Mouse (Mus musculus) thymus, postnatal 25 days (tissue): ENCODE measurements around the gene Smad6.

ENCODE experiments used
- DNase-seq: peaks from one replicate; pipeline ENCODE4 v3.0.0; 2022

The Smad6 gene

DNA sequence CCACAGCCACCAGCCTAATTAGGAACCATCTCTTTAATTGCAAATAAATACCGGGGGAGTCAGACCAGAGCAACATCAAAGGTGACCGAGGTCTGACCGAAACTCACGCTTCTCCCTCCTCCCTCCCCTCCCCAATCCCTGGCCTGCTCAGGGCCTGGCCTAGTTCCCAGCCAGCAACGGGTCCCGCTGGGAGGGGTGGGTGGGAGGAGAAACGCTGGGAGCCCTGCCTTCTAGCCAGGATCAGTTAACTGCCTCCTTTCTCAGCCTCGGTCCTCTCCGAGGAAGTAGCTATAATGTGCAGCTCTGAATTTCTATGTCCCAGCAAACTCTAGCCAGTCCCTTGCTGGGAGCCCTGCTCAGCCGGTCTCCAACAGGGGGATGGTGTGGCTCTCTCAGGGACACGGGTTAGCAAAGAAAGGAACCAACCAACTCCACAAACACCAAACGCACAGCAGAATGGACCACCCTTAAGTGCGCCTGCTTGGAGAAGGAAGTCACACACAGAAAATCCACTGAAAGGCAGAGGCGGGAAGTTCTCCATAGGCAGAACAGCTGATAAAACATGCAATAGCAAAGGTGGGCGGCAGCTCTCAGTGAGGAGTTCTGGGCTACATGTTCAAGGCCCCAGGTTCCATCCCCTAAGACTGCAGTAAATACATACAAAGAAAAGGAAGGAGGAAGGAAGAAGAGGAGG, 63.4 kb downstream of the Smad6 start:
- no peak for DNase-seq

- DNase-seq: no peak
These were observed 64.1 kb downstream of the Smad6 start for GRCm38 (mm10) chr9:63957647-63958185.

DNA sequence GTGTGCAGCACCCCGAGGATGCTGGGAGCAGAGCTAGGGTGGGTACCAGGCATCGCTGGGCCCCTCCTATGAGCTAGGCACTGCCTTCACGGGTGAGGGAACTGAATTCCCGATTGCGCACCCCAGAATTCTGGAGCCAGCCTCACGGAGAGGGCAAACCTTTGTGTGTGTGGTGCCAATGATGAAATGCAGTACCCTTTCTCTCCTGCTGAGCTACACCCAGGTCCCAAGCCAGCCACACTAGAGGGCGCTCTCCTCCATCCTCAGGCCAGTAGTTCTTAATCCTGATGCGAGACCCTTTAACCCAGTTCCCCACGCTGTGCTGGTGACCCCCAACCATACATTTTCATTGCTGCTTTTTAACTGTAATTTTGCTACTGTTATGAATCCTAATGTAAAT, 65.8 kb downstream of the Smad6 start:
- peak; percentile 71 for DNase-seq

DNA sequence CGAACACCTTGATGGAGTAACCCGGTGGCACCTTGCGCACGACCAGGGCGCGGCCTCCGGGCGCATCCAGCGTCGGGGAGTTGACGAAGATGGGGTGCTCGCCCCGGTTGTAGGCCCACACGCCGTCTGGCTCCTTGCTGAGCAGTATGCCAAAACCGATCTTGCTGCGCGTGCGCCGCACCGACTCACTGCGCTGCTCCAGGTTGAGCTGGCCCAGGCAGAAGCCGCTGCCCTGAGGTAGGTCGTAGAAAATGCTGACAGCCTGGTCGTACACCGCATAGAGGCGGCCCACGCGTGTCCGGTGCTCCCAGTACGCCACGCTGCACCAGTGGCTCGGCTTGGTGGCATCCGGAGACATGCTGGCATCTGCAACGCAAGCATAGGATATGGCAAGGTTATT, 68.2 kb downstream of the Smad6 start:
- DNase-seq: no peak

GRCm38 (mm10) chr9:63952591-63952990, 69.3 kb downstream of the Smad6 start:
- no peak for DNase-seq

DNA sequence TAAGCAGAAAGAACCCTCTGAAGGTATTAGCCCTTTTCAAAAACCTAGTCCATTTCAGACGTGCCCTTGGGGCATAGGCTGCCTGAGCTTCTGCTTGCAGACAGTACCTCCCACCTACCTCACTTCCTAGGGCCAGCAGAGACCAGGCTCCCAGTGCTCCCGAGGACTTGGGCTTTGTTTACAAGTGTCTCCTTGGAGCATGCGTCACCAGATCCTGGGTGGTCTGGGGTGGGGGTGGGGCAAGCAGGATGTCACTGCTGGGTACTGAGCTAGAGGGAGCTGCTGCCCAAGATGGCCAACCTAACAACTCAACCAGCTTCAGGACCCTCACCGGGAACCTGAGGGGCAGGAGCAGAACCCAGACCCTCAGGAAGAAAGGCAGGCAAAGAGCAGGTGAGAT, 71.5 kb downstream of the Smad6 start:
- no peak for DNase-seq

DNA sequence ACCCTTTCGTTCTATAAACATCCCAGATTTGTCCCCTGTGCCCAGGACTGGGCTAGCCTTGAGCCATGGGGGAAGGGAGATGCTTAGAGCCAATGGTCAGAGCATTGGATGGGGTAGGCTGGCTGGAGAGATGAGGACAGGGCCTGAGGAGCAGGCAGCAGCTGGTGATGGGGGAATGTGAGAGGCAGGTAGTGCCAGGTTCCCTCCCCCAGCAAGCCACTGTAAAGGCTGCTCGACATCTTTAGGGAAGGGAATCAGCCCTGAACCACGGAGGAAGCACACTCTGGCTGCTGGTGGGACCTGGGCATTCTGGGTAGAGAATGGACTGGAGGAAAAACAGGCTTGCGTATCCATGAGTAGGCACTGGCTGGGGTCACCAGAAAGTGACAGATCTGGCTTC, 72.5 kb downstream of the Smad6 start:
- no peak for DNase-seq

- DNase-seq: no peak
These were observed 79.3 kb downstream of the Smad6 start for GRCm38 (mm10) chr9:63942608-63942982.

GRCm38 (mm10) chr9:63941747-63942607, 79.9 kb downstream of the Smad6 start:
- DNase-seq: no peak

DNA sequence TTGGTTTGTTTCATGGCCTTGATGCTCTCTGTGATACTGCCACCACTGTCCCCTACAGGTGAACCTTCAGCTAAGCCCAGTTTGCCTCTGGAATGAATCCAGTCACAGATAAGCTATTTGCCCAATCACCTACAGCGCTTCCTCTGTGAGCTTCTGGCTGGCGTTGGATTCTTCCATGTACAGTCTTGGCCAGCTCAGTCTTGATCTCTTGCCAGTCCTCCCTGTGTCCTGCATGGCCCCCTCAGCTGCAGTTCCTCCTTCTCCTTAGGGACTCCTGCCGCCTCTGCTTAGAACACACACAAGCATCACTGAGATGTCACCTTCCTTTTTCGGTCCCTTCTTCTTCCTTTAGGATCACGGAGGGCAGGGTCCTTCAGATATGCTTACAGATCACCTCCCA, 85.6 kb downstream of the Smad6 start:
- no peak for DNase-seq

- no peak for DNase-seq
These were observed 88.8 kb downstream of the Smad6 start for GRCm38 (mm10) chr9:63933068-63933467.

GRCm38 (mm10) chr9:63927340-63928049, 94.4 kb downstream of the Smad6 start:
- DNase-seq: no peak

DNA sequence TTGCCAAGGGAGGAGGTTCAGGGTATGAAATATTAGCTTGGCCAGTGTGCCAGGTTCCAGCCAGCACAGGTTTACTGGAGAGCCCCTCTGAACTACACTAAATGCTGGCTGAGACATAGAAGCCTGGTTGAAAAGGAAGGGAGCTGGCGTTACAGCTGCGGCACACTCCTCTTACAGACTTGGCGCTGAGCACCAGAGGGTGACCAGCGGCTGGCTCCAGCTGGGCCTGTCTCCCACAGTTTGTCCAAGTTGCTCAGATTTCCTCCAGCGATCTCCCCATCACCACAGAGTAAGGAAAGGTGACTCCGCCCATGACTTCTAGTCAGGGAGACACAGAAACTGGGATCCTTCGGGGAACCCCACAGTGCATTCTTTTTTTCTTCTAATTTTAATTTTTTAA, 95.5 kb downstream of the Smad6 start:
- DNase-seq: no peak

- no peak for DNase-seq
These were observed 98.6 kb downstream of the Smad6 start for GRCm38 (mm10) chr9:63923190-63923717.

DNA sequence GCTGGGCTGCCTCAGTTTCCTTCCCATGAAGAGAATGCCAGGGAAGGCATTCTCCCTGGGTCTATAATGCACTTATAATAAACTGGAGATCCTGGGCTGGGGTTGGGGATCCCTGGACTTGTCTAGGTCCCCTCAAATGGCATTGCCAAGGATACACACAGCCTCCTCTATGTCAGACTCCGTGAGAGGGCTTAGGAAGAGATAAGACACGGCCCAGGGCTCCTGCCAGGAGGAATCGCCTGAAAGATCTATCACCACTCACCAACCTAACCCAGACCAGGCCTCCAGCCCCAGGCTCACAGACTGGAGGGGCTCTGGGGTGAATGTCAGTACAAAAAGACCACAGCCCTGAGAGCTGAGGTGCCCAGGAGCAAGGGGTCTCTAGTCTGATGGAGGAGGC, 102.2 kb downstream of the Smad6 start:
- DNase-seq: no peak

DNA sequence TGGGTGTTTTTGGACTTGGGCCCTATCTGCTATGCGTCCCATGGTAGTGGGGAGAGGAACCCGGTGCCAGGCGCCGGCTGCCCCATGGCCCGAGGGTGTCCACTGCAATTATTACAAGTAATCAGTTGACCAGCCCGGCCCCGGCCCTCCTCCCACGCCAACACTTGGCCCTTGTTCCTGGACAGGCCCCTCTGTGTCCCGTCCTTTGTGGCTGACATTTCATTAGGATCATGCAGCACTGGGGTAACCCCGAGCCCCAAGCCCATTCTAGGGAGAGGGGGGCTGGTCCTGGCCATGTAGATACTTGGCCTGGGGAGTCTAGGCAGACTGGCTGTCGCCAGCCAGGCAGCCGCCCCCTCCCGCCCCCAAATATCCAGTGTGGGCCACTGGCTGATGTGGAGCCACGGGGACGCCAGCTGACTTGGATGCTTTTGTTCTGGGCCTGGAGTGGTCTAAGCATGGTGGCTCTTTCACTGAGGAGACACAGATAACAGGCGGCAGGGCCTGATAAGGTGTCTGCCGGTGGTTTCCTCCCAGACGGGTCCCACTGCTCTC, 102.8 kb downstream of the Smad6 start:
- DNase-seq: no peak

DNA sequence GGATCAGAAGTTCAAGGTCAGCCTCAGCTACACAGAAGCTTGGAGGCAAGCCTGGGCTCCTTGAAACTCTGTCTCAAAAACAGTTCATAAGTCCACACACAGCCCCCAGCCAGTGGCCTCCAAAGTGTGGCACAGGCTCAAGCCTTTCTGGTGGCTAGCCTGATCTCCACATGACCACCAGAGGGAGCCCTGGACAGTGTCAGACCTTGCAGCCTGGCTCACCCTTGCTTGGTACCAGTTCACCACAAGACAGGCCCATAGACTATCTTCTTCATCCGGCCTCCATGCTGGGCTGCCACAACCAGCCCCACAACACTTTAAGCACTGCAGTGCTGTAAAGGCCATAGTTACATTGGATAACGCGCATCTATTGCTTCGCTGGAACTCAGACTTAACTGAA, 103.6 kb downstream of the Smad6 start:
- peak; percentile 60 for DNase-seq

- DNase-seq: no peak
These were observed 105.4 kb downstream of the Smad6 start for GRCm38 (mm10) chr9:63916441-63916840.

DNA sequence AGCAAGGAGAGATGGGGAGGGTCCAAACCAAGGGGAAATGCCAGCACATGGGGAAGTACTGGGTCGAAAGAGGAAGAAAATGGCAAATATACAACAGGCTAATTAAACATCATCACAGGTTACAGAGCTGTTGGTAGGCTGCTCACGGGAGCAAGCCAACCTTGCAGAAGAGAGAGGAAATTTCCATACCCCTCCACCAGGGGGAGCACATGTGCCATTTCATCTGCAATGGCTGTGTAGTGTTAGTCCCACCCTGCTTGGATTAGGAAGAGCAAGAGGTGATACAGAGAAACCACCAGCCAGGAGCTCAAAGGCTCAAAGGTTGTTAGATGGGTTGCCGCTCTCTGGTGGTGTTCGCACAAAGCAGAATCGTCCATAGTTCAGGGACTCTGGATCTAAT, 105.9 kb downstream of the Smad6 start:
- DNase-seq: peak; percentile 60

DNA sequence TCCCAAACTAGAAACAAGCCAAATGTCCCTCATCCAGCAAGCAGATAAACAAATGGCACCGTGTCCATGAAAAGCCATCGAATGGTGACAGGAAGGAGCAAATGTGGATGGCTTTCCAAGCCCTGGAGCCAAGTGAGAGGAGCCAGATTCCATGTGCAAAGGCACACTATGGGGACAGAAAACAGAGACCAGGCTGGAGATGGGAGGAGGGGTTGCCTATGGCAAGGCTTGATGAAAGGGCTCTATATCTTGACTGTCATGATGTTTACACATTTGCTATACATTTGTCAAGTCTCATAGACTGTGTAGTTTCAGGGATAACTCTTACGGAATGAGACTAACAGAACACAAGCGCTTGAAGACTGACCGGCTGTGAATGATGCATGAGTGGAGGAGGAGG, 106.9 kb downstream of the Smad6 start:
- no peak for DNase-seq

GRCm38 (mm10) chr9:63912051-63912450, 109.8 kb downstream of the Smad6 start:
- no peak for DNase-seq

- DNase-seq: peak; percentile 77
These were observed 112.2 kb downstream of the Smad6 start for GRCm38 (mm10) chr9:63909618-63910017.

DNA sequence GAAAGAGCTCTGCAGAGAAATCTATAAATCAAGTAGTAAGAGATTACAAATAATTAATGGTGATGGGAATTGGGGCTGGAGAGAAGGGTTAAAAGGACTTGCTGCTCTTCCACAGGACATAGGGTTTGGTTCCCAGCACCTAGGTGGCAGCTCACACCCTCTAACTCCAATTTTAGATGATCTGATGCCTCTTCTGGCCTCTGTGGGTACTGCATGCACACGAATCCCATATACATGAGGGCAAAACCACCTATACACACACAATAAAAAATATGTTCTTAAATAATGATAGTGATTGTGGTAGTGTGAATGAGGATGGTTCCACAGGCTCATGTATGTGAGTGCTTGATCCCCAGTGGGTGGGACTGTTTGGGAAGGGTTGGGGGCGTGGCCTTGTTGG, 117.3 kb downstream of the Smad6 start:
- no peak for DNase-seq
